In the genomic region with DNA sequence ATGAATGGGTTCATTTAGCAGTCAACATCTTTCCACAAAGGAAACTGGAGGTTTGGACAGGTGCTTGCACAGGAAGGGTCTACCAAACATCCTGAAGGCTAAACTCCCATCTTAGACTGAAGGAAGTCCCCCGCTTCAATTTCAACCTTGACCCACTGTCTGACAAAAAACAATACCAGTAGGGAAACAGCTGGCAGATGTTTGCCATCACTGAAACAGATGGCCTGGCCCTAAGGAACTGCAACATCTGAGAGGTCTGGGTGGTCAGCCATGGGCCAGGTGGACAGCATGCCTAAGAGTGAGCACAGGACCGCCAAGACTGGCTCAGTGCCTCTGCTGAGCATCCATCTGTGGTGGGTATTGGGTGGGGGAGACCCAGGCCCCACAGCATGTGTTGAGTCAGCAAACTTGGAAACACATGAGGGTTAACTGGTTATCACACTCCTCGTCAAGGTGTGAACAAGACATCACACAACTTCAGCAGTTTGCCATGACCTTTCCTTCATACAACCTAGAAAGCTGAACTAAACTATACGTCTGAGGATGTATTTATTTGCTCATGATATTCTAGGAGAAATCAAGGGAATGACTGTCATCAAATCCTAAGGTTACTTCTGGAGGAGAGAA, we compare ENCODE assay signal across 19 mouse cellular contexts. TPM values are rescaled to one million over a fixed set of nuclear protein-coding genes. Genes with fewer than 3 reads are reported as not detected.
A peak's percentile ranks its signal among the peaks of the same experiment; 100 is the strongest.
DNase-seq lines count a peak whose midpoint lies in the region; ATAC-seq and TF ChIP-seq lines count a peak whose summit lies in the region.
"Had no signal": no experiment of that assay in that cellular context is flagged by ENCODE, and none has a peak within 500 bp of the region (broad histone marks: within the 10 kb centered on the region; RNA-seq: fewer than 3 reads in every experiment).

No protein-coding gene starts in this region.

- peaks cover 30% of the 10 kb centered on the region for H3K36me3 ChIP-seq in forebrain, embryonic 12.5 days (replicated peaks)
- H3K36me3 ChIP-seq in forebrain, postnatal 0 days (ENCODE audit: insufficient read depth): peaks cover 53% of the 10 kb centered on the region
- peaks cover 35% of the 10 kb centered on the region for H3K36me3 ChIP-seq in lung, embryonic 14.5 days (ENCODE audit: insufficient read depth)
- H3K36me3 ChIP-seq in MEL (ENCODE audit: control insufficient read depth in 1 of 2, insufficient read depth in 2 of 2, low read length in 2 of 2): peaks cover 0 to 29% of the 10 kb centered on the region in 2 experiments; a peak in 2 of 4 replicates
- H3K36me3 ChIP-seq in forebrain, embryonic 16.5 days (ENCODE audit: control insufficient read depth, insufficient read depth): peaks cover 20% of the 10 kb centered on the region
- peaks cover 22% of the 10 kb centered on the region for H3K36me3 ChIP-seq in heart, embryonic 11.5 days (ENCODE audit: control insufficient read depth, insufficient read depth, low read length)

- 83% methylated on average over 4 of the region's 4 CpGs for WGBS in forebrain, embryonic 12.5 days
- WGBS in forebrain, postnatal 0 days: 87% methylated on average over 4 of the region's 4 CpGs
- 50% methylated on average over 4 of the region's 4 CpGs for WGBS in lung, embryonic 14.5 days
- 89% methylated on average over 4 of the region's 4 CpGs for WGBS in forebrain, embryonic 16.5 days
- 82% methylated on average over 4 of the region's 4 CpGs for WGBS in heart, embryonic 11.5 days (ENCODE audit: insufficient replicate concordance)

- TF ChIP-seq POLR2A in MEL (IDR thresholded peaks at IDR 0.05; ENCODE audit: control insufficient read depth in 1 of 2, insufficient read depth in 1 of 2, low read depth in 1 of 2, low read length in 2 of 2, poor library complexity in 1 of 2): no peak

- 0 out of 2 replicates have a peak, but pooled peaks have one; percentile 52 for ATAC-seq in forebrain, embryonic 12.5 days (ENCODE audit: low FRiP score)
- no peak for ATAC-seq in forebrain, postnatal 0 days
- peak; percentile 45; the same call in 1 of the 2 replicates for ATAC-seq in lung, embryonic 14.5 days (ENCODE audit: insufficient read depth)
- 0 out of 2 replicates have a peak, but pooled peaks have one; percentile 2 for ATAC-seq in forebrain, embryonic 16.5 days
- no peak for ATAC-seq in heart, embryonic 11.5 days (replicated peaks; ENCODE audit: insufficient number of reproducible peaks, low FRiP score, low TSS enrichment)
- ATAC-seq: intestine, embryonic 16.5 days had no signal

- H3K9ac ChIP-seq in forebrain, embryonic 12.5 days: no peak overlapping the region
- H3K9ac ChIP-seq in forebrain, postnatal 0 days: no peak overlapping the region
- H3K9ac ChIP-seq in lung, embryonic 14.5 days: no peak overlapping the region
- no peak overlapping the region for H3K9ac ChIP-seq in MEL (ENCODE audit: control insufficient read depth, low read depth, low read length, poor library complexity, severe bottlenecking)
- no peak overlapping the region for H3K9ac ChIP-seq in forebrain, embryonic 16.5 days (replicated peaks; ENCODE audit: low read depth, low read length)
- H3K9ac ChIP-seq in heart, embryonic 11.5 days (ENCODE audit: low read depth, low read length): no peak overlapping the region
- H3K9ac ChIP-seq: hindbrain, embryonic 15.5 days; limb, embryonic 15.5 days had no signal

- no peak for TF ChIP-seq EP300 in MEL (IDR thresholded peaks at IDR 0.05; ENCODE audit: low read depth in 1 of 2, low read length in 2 of 2)

- no peaks in the 10 kb centered on the region for H3K9me3 ChIP-seq in forebrain, embryonic 12.5 days
- no peaks in the 10 kb centered on the region for H3K9me3 ChIP-seq in forebrain, postnatal 0 days (ENCODE audit: low read length)
- H3K9me3 ChIP-seq in lung, embryonic 14.5 days (ENCODE audit: low read depth, low read length): no peaks in the 10 kb centered on the region
- H3K9me3 ChIP-seq in MEL (replicated peaks; ENCODE audit: insufficient read depth, low read length): no peaks in the 10 kb centered on the region
- no peaks in the 10 kb centered on the region for H3K9me3 ChIP-seq in forebrain, embryonic 16.5 days (ENCODE audit: control insufficient read depth, low read length)
- H3K9me3 ChIP-seq in heart, embryonic 11.5 days (replicated peaks; ENCODE audit: control insufficient read depth, low read length): no peaks in the 10 kb centered on the region
- H3K9me3 ChIP-seq: hindbrain, embryonic 15.5 days; limb, embryonic 15.5 days had no signal

- no peaks in the 10 kb centered on the region for H3K79me2 ChIP-seq in MEL (ENCODE audit: control insufficient read depth, insufficient read depth, low read length, poor library complexity)

- TF ChIP-seq RAD21 in MEL (IDR thresholded peaks at IDR 0.05; ENCODE audit: low read depth, low read length): no peak

- no peak overlapping the region for H3K27ac ChIP-seq in forebrain, embryonic 12.5 days
- H3K27ac ChIP-seq in forebrain, postnatal 0 days (ENCODE audit: low read depth, low read length): no peak overlapping the region
- no peak overlapping the region for H3K27ac ChIP-seq in lung, embryonic 14.5 days (ENCODE audit: low read depth)
- no peak overlapping the region for H3K27ac ChIP-seq in MEL (ENCODE audit: control insufficient read depth, low read depth, low read length)
- no peak overlapping the region for H3K27ac ChIP-seq in forebrain, embryonic 16.5 days (ENCODE audit: low read length)
- no peak overlapping the region for H3K27ac ChIP-seq in heart, embryonic 11.5 days (ENCODE audit: low read depth, low read length)
- H3K27ac ChIP-seq: hindbrain, embryonic 15.5 days; limb, embryonic 15.5 days had no signal

- no peaks in the 10 kb centered on the region for H3K4me1 ChIP-seq in forebrain, embryonic 12.5 days
- no peaks in the 10 kb centered on the region for H3K4me1 ChIP-seq in forebrain, postnatal 0 days (ENCODE audit: insufficient read depth)
- no peaks in the 10 kb centered on the region for H3K4me1 ChIP-seq in lung, embryonic 14.5 days (ENCODE audit: insufficient read depth)
- no peaks in the 10 kb centered on the region for H3K4me1 ChIP-seq in MEL (ENCODE audit: control insufficient read depth in 1 of 2, insufficient read depth in 2 of 2, low read length in 2 of 2)
- H3K4me1 ChIP-seq in forebrain, embryonic 16.5 days (replicated peaks; ENCODE audit: control insufficient read depth, insufficient read depth, low read length): no peaks in the 10 kb centered on the region
- H3K4me1 ChIP-seq in heart, embryonic 11.5 days (ENCODE audit: control insufficient read depth, insufficient read depth, low read length): no peaks in the 10 kb centered on the region
- H3K4me1 ChIP-seq: hindbrain, embryonic 15.5 days; limb, embryonic 15.5 days had no signal

- no peak for TF ChIP-seq CTCF in forebrain, postnatal 0 days (IDR thresholded peaks at IDR 0.05; ENCODE audit: low read depth)
- no peak for TF ChIP-seq CTCF in lung, embryonic 14.5 days (IDR thresholded peaks at IDR 0.05; ENCODE audit: low read depth)
- no peak for TF ChIP-seq CTCF in MEL (IDR thresholded peaks at IDR 0.05 in 2 of 3, conservative IDR thresholded peaks at IDR 0.05 in 1 of 3; ENCODE audit: control insufficient read depth in 1 of 3, insufficient read depth in 1 of 3, low read depth in 2 of 3, low read length in 3 of 3, poor library complexity in 1 of 3, severe bottlenecking in 1 of 3)

- H3K4me3 ChIP-seq in forebrain, embryonic 12.5 days (replicated peaks): no peak overlapping the region
- H3K4me3 ChIP-seq in forebrain, postnatal 0 days (ENCODE audit: low read depth, low read length): no peak overlapping the region
- no peak overlapping the region for H3K4me3 ChIP-seq in lung, embryonic 14.5 days (ENCODE audit: low read depth, low read length)
- no peak overlapping the region for H3K4me3 ChIP-seq in MEL (ENCODE audit: control insufficient read depth in 1 of 2, insufficient read depth in 1 of 2, low read depth in 2 of 2, low read length in 2 of 2)
- no peak overlapping the region for H3K4me3 ChIP-seq in forebrain, embryonic 16.5 days (replicated peaks; ENCODE audit: low read length)
- H3K4me3 ChIP-seq in heart, embryonic 11.5 days (ENCODE audit: low read depth, low read length): no peak overlapping the region
- H3K4me3 ChIP-seq: hindbrain, embryonic 15.5 days; limb, embryonic 15.5 days had no signal

- no peak overlapping the region for H3K4me2 ChIP-seq in forebrain, embryonic 12.5 days
- H3K4me2 ChIP-seq in forebrain, postnatal 0 days (ENCODE audit: low read depth): no peak overlapping the region
- no peak overlapping the region for H3K4me2 ChIP-seq in lung, embryonic 14.5 days
- H3K4me2 ChIP-seq in forebrain, embryonic 16.5 days (ENCODE audit: low read length): no peak overlapping the region
- no peak overlapping the region for H3K4me2 ChIP-seq in heart, embryonic 11.5 days
- H3K4me2 ChIP-seq: hindbrain, embryonic 15.5 days; limb, embryonic 15.5 days had no signal

- no peak for DNase-seq in forebrain, postnatal 0 days
- DNase-seq in lung, embryonic 14.5 days: peak; percentile 50
- DNase-seq in lung, postnatal 25 days (ENCODE audit: low spot score): no peak
- DNase-seq in MEL (ENCODE audit: low read depth, low spot score): no peak
- no peak for DNase-seq in right cerebral cortex, postnatal 25 days
- DNase-seq: adrenal gland, postnatal 25 days; cerebellum, adult 2 months; gastrocnemius, postnatal 14 days; heart, postnatal 10 days; kidney, postnatal 25 days; layer of hippocampus, adult 9-11 months; lung, adult 18-20 months; retina, postnatal 1 day had no signal

- no peaks in the 10 kb centered on the region for H3K27me3 ChIP-seq in forebrain, embryonic 12.5 days
- no peaks in the 10 kb centered on the region for H3K27me3 ChIP-seq in forebrain, postnatal 0 days (ENCODE audit: insufficient read depth, low read length)
- H3K27me3 ChIP-seq in lung, embryonic 14.5 days (ENCODE audit: insufficient read depth, low read length): no peaks in the 10 kb centered on the region
- H3K27me3 ChIP-seq in MEL (ENCODE audit: control insufficient read depth in 1 of 2, insufficient read depth in 2 of 2, low read length in 2 of 2): no peaks in the 10 kb centered on the region
- H3K27me3 ChIP-seq in forebrain, embryonic 16.5 days (replicated peaks; ENCODE audit: control insufficient read depth, insufficient read depth, low read length): no peaks in the 10 kb centered on the region
- H3K27me3 ChIP-seq in heart, embryonic 11.5 days (ENCODE audit: control insufficient read depth, insufficient read depth, low read length): no peaks in the 10 kb centered on the region
- H3K27me3 ChIP-seq: hindbrain, embryonic 15.5 days; limb, embryonic 15.5 days had no signal

RNA-seq across cellular contexts. Expression of a gene that starts 35.7 kb away (rescaled TPM):
- polyA plus RNA-seq in forebrain, embryonic 12.5 days (2016; fragmentation: Nextera tagmentation; extraction: Ambion mirVana): 79.6 and 84.1 TPM in 2 replicates
- 38.7 and 60.9 TPM in 2 replicates for total RNA-seq in forebrain, postnatal 0 days (2014; rRNA removed)
- polyA plus RNA-seq in forebrain, postnatal 0 days (2015; fragmentation: Nextera tagmentation; extraction: Ambion mirVana): 24.7 and 30.0 TPM in 2 replicates
- 120 and 135 TPM in 2 replicates for polyA plus RNA-seq in lung, embryonic 14.5 days (2014; fragmentation: Nextera tagmentation; extraction: Ambion mirVana)
- total RNA-seq in MEL (2012; rRNA removed): 81.7 and 92.1 TPM in 2 replicates
- polyA plus RNA-seq in MEL (2012; ENCODE audit: insufficient read depth in 1 of 2, insufficient read length in 2 of 2, low read depth in 1 of 2, low replicate concordance in 2 of 2, missing spikeins in 1 of 2): 100 to 1,000 TPM; 150 to 277 TPM
- 49.8 and 50.9 TPM in 2 replicates for polyA plus RNA-seq in forebrain, embryonic 16.5 days (2015; fragmentation: Nextera tagmentation; extraction: Ambion mirVana)
- 96.2 and 97.2 TPM in 2 replicates for polyA plus RNA-seq in heart, embryonic 11.5 days (2014; fragmentation: Nextera tagmentation; extraction: Ambion mirVana)

Comparison
In these comparisons a context has a peak if more than half of its experiments do, and no peak if none do; other contexts are left out.
1. ATAC-seq: peak in forebrain, embryonic 12.5 days (single experiment), lung, embryonic 14.5 days (single experiment) and forebrain, embryonic 16.5 days (single experiment); none in forebrain, postnatal 0 days (single experiment) and heart, embryonic 11.5 days (single experiment).